Mouse (Mus musculus) frontal cortex, adult (tissue): Measurements from ENCODE around the gene Mtcl1.

ENCODE experiments used
- ATAC-seq: cut with Nextera tagmentation; 2 replicates; pipeline ENCODE4 v1.9.2; 2017; ENCODE audit warnings: mild to moderate bottlenecking, moderate library complexity, mixed read lengths; ENCODE audit not compliant: low TSS enrichment

Gene Mtcl1

DNA sequence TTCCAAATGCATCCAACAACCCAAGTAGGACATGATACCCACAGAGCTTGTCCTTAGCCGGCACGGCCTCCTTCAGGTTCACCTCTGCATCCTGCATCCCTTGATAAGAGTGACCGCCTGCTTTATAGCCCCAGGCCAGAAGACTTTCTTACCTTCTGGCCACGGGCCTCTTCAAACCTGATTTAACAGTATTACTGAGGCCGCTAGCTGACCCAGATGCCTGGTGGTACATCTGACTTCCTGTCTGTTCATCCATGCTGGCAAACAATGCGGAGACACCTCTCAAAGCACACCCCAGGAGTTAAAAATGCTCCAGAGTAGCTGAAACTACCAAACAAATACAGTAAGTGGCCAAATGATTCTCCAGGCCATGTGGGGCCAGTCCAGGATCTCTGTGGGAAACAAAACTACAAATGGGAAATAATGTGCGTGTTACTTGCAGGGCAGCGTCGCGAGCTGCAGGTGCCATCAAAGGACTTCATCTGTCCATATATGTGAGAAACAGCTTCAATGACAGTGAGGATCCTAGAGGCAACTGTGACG lies 38.6 kb downstream of the Mtcl1 start:
- no peak for ATAC-seq

DNA sequence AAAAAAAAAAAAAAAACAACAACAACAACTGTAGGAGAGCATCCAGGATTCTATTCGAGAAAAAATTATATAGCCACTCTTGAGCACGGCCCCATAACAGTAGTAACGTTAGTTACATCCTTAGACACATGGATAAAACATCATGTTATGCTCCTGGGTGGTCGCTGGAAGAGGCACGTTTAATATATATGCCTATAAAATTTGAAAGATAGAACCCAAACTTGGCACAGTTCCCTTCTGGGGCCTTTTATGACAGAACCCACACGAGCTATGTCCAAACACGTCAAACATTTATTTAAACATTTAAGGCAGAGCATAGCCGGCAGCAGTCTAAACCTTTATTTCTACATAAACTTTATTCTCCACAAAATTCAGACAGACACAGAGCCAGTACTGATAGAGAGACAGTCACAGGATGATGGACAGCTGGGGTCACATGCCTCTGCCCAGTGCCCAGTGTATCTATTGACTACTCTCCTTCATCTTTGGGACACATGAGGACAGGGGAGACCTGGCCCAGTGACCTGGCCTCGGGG lies 40.4 kb downstream of the Mtcl1 start:
- no peak for ATAC-seq

DNA sequence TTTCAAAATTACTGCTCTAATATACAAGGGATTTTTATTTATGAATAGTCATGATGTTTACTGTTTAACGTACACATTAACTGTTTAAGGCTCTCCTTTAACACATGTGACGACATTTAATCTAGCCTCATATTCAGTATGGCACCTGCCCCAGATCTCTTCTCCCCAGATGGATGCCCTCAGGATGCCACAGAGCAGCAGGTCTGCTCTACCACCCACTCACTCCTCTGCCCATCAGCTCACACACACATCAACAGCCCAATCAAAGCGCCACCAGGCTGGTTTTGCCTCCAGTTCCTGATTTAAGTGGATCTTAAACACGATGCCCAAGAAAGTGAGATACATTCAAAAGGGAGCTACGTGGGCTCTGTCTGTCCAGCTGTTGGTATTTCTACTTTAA lies 41.1 kb downstream of the Mtcl1 start:
- no peak for ATAC-seq

DNA sequence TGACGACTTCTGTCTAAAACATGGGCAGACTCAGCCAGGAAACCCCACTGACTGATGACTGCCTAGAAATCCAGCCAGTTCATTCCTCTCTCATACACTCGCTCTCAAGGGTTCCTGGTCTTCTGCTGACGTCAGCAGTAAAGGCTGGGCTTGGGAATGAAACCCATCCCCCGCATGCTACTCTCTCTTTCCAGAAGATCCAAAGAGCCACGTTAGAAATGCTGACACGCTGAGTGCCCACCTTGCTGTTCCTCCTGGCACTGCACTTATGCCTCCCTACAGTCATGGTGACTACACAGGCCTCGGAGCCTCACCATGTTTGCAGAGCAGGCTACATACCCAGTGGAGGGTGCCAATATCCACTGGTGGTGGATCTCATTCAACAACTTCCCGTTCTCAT lies 41.7 kb downstream of the Mtcl1 start:
- no peak for ATAC-seq

DNA sequence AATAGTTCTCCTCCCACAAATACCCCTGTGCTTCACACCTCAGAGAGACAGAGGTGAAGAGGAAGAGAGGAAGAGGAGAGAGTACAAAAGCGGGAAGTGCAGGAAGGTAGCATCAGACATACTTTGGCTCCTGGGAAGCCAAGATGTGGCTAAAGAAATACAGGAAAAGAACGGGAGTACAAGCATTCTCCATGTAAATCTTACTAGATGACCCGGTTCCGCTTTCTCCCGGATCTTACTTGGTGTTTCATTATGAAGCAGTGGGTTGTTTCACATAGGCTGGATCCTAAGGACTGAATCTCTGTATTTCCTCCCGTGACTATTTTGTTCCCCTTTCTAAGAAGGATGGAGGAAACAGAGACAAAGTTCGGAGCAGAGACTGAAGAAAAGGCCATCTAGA lies 43.9 kb downstream of the Mtcl1 start:
- no peak for ATAC-seq

DNA sequence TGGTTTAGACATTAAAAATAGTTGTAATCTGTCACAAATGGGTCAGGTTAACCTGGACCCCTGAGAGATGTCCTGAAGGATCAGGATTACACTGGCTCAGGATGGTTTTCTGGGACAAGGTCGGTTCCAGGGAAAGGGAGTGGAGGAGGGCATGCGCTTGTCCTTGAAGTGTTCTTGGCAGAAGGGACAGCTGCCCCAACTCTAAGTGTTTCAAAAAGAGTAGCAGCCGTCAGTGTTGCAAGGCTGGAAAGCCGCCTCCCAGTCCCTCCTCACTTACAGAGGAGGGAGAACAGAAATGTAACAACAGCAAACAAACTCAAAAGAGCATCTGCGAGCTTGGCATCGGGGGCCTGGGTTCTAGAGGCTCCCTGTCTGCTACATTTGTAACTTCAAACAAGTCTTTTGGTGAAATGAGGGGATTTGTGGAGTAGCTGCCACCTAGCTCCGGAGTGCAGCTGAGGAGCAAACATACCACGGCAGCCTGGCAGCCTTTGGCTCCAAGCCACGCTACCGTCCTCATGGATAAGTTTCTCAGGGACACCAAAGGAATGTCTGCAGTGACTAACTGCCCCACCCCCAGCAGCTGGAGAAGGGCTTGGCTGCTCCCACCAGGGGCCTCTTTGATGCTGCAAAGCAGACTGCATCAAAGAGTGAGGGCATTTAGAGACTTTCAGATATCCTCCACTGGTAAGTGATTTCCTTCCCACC lies 44.5 kb downstream of the Mtcl1 start:
- ATAC-seq = peak; percentile 27

DNA sequence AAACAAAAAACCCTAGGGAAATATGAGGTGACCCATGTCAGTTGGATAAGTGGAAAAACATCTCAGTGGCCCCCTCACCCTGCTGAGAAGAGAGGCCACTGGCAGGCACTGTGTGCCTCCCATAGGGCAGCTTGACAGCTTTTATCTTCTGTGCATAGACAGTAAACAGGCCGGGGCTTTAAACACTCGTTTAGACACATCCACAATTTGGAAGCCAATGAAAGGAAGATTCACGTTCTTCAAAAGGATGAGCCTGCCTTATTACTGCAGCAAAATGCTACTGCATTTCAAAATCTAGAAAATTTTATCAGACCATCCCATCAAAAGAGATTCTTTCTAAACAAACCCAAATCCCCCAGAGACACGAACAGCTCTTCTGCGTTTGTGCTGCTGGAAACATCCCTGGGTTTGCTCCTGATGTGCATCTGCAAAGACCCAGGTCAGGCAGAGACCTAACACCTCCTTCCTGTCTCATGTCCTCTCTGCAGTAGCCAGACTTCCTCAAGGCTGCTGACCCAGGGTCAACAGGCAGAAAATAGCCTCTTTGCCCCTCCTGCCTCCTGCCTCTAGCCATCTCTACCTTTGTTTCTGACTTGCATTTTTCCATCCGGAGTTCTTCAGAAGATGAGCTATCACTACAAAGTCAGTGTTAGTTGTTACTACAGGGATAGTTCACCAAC lies 46.6 kb downstream of the Mtcl1 start:
- no peak for ATAC-seq

DNA sequence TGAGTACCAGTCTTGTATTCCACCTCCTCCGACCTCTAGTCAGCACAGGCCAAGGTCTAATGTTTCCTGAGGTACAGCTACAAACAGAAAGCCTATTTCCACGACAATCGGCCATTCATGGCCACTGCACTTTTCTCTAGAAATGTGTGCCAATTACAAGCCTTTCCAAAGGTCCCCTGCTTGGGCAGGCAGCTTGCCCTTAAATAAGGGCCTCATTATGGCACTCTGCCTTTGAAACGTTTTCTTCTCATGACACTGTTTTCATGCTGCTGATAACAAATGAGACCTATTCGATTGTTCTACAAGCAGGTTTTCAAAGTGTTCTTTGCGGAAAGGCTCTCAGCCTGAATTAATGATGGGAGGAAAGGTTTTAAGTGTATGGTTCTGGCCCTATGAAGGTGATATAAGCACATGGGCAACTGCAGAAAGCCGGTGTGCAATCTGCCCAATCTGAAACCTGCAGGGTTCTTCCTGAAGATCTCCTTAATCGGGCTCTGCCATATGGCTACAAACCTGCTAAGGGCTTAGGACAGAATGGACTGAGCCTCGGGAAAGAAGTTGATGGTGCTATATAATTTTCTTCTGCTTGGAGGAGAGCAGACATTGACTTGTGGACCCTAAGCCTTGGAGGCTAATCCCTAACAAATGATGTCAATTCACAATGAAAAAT lies 47.8 kb downstream of the Mtcl1 start:
- 0 out of 2 replicates have a peak, but pooled peaks have one; percentile 8 for ATAC-seq

DNA sequence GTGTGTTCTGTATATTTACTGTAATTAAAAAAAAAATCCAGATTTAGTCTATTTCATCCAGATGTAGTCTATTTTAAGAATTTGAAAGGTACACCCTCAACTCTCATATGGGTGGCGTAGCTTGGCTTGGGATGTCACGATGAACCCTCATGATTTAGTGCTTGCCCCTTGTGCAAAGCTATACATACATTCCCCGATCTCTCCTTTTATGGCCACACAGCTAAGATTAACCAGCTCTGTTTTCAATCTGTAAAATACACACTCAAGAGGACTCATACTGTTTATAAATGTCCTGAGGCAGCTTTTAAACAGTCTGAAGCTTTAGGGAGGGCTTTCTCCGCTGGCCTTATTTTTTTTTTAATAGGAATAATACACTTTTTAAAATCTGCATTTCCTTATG lies 49.8 kb downstream of the Mtcl1 start:
- no peak for ATAC-seq

DNA sequence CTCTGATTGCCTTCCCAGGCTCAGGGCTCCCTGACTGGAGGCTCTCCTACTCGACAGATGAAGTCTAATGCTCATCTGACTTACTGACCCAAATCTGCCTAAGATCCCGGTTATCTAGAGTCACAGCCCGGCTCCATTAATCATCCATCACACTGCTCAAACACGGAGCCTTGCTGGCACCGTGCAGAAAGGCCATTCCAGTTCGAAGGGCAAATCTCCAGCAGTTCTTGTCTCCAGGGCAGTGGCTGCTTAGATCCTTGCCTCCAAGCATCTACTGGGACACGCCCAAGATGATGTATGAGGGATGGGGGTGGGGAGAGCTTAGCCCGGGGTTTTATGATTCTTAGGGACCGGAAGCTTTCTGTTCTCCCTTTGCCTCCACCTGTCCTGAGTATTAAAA lies 55.0 kb downstream of the Mtcl1 start:
- no peak for ATAC-seq

DNA sequence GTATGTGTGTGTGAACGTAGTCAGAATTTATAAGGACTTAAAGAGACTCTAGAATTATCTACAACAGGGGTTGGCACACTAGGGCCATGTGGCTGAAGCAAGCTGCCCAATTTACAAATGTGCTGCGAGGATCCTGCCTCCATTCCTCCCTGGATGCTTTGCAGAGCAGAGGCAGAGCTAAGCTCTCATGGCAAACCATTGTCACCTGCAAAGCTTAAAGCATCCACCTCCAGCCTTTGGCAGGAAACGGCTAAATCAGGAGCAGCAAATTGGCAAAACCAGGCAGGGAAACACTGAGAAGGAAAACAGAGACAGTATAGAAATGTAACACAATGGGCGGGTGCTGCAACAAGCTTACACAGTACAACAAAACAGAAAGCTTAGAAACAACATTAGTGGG lies 61.2 kb downstream of the Mtcl1 start:
- ATAC-seq = peak; percentile 55; the same call in 1 of the 2 replicates

DNA sequence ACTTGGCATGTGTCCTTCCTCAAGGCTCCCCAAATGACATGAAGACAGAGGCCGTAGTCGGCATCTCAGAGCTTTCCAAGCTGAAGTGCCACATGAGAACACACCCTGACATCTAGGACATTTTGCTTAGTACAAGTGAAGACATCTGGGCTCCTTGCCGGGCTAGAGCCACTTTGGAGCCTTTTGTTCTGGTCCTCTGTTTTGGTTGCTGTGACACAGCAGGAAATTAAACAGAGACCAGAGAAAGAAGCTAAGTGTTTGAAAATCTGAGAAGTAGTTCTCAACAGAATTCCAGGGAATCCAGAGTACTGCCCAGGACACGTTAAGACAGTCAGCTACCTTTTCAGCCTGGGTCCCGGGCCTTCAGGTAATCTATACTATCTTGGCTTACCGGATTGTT lies 68.2 kb downstream of the Mtcl1 start:
- no peak for ATAC-seq

DNA sequence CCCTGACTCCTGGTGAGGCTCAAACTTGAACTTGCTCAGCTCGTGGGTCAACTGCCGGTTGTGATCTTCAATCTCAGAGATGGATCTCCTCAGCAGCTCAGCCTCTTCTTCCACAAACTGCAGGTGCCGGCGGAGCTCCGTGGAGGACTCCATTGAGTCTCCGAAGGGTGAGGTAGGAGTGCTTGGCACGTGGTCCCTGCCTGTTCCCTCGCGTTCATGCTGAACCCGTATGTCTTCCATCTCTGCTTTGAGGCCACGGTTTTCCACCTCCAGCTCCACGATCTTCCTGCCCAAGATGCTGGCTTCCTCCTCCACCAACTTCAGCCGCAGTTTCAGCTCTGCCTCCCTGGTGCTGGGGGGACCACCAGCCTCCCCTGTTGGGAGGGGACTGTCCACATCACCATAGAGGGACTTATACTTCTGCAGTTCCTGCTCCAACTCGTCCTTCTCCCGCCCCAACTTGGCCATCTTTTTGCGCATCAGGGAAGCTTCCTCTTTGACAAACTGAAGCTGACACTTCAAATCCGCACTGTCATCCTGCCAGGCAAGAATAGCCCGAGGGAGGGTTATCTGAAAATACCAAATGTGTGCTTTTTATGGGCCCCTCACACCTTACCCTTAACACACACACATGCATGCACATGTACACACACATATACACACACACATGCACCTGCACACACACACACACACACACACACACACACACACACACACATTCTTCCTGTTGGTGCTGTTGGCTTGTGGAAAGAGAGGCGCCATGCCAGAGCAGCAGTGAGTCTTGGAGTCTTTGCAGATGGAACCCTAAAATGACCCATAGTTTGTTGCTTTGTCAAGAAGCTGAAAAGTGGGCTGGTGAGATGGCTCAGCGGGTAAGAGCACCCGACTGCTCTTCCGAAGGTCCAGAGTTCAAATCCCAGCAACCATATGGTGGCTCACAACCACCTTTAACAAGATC lies 69.4 kb downstream of the Mtcl1 start:
- ATAC-seq = peak; percentile 12; the same call in 1 of the 2 replicates

DNA sequence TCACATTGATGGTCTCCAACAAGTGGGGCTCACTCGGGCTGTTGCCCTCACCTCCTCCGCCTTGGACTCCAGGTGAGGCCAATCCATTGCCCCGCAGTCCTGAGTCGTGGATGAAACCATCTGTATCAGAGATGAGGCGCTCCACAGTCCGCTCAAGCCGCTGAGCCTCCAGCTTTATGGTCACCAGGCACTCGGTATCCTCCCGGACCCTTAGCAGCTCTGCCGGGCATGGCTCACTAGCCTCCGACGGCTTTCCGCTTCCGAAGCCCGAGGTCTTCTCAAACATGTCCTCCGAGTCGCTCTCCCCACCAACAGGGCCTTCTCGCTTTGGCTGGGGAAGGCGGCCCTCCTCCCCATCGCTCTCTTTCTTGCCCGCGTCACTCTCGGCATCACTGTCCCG lies 70.2 kb downstream of the Mtcl1 start:
- ATAC-seq = no peak

DNA sequence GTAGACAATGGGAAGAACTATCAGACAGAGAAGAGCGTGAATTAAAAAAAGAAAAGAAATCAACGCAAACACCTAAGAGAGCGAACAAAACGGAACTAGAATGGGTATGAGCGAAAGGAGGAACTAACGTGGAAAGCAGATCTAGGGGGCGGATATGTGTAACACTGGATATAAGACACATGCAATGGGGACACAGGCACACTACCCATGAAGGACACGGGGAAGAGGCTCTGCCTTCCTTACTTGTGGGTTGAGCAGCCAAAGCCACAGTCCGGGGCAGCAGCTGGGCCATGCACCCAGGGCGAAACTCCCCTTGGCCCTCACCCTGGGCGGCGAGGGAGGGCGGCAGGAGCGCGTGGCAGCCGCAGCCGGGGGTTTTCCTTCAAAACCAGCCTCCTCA lies 71.4 kb downstream of the Mtcl1 start:
- no peak for ATAC-seq

DNA sequence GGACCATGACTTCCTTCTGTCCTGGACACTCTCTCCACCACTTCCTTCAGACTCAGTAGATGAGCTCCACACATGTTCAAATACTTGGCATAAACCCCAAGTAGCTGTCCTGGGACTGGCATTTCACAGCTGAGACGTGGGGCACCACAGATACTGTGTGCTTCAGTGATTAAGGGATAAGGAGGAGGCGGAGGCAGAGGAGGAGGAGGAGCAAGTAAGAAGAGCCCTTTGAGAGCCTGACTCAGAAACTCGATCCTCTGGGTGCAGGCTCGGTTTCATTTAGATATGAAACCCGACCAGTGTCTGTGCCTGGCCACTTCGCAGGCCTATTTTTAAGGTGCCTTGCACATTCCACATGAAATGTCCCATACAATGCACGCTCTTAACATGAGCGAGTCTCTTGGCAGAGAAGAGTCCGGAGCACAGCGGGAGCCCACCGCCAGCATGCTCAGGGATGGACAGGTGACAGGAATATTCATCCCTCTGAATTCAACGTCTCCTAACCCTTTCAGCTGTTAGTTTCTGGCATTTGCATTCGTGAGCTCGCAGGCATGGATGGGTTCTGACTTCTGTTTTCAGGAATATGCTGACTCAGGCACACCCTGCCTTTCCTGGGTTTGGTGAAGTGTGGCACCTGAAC lies 74.8 kb downstream of the Mtcl1 start:
- ATAC-seq = peak; percentile 38; the same call in 1 of the 2 replicates

DNA sequence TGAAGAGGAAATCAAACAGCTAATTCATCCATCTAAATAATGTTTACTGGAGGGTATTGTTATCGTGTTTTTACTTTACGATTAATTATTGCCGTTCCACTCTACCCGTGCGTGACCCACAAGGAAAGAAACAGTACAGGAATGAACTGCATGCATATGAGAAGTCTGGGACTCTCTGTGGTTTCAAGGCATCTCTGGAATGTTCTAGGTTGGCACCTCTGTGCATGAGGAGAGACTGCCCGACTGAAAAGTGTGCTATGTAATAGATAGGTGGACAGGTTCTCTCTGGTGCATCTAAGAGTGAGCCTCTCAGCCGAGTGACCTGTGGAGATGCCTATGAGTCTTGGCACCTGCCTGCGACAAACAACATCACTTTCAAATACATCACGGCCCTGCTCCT lies 78.7 kb downstream of the Mtcl1 start:
- ATAC-seq = no peak

DNA sequence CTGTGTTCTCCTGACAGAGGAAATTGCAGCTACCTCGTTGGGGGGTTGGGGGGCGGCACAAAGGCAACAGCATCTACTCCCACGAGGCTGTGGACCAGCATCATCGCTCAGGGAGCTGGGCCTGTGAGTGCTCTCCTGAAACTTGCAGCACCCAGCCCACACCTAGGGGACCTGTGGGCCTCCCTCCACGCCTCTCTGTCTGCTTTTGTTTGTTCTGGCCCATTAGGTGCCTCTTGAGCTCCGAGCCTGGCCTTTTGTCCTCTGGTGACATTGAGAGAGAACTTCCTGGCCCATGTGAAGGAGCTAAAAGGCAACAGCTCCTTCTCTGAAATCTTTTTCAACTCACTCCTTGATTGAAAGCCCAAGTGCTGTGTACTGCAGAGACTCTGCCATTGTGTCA lies 79.8 kb downstream of the Mtcl1 start:
- ATAC-seq = no peak

DNA sequence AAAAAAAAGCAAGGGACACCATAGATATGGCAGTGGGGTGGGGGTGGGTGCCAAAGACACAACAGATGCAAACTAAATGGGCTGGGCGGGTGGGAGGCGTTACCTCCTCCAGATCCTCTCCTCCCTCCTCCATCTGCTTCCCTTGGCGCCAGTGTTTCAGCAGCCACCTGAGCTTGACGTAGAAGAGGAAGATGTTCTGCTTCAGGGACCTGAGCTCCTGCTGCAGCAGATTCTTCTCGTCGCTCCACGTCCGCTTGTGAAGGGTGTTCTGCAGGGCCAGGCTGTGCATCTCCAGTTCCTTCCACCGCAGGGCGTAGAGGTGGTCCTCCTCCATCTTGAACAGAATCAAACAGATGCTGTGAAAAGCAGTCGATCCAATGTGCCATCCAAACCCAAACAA lies 81.4 kb downstream of the Mtcl1 start:
- peak; percentile 64 for ATAC-seq

DNA sequence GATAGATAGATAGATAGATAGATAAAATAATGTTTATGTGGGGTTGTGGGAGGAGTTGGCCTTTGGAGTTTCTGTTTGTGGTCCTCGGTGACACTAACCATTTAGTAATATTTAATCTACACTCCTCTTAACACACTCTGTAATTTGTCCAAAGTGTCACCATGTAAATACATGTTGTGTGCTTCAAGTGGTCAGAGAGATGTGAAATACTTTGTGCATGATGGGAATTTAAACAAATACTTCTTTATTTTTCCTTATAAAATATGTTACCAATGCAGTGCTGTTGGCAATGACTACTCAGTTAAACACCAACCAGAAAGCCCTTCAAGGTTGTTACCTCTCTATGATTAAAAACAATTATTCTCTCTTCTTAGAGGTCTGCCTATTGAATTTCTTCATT lies 83.9 kb downstream of the Mtcl1 start:
- ATAC-seq = no peak

DNA sequence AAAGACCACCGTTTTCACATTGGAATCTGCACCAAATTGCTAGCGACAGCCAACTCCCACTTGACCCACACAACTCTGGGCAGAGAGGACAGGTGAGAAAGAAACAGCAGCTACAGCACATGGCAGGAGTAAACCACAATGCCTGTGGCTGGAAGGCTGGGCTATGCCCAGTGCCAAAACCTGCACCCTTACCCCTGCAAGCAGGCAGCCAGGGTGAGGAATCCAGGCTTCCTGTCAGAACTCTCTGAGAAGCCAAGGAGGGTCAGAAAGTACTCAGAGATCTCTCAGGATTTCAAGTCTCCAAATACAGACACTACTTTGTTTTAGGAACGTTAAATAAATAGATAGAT lies 84.3 kb downstream of the Mtcl1 start:
- ATAC-seq = peak; percentile 4; the same call in 1 of the 2 replicates
